Mouse (Mus musculus): ENCODE measurements around the gene Gimap9. TPM values are rescaled to one million over a fixed set of nuclear protein-coding genes. Genes with fewer than 3 reads are reported as not detected.
"Not testable (repeated sequence)": the region's sequence is repeated elsewhere in the genome, so short reads cannot be mapped to it uniquely, and the experiment has no call there.

Gimap9 gene
- polyA plus RNA-seq, 1 experiment from 2014 or later: 1.7 TPM

- not testable (repeated sequence) for H3K27ac ChIP-seq (replicated peaks); H3K4me1 ChIP-seq (replicated peaks); ATAC-seq (ENCODE audit: low FRiP score, low read depth); H3K4me2 ChIP-seq; H3K27me3 ChIP-seq; H3K36me3 ChIP-seq; H3K9ac ChIP-seq; H3K4me3 ChIP-seq; H3K9me3 ChIP-seq
- 91% methylated on average over 4 of the region's 4 CpGs for WGBS
Observed at GRCm38 (mm10) chr6:48683263-48683821, 7.4 kb downstream of the Gimap9 start.

GRCm38 (mm10) chr6:48684319-48684718, 8.4 kb downstream of the Gimap9 start, which contains the start of gene Gimap4:
Gene Gimap4 (plus strand): TSS chr6:48684549.
- H3K9ac ChIP-seq: no peak within 1 kb of the TSS
- H3K36me3 ChIP-seq: no peaks in the 10 kb centered on the region
- H3K27ac ChIP-seq (replicated peaks): no peak within 1 kb of the TSS
- H3K4me3 ChIP-seq: no peak within 1 kb of the TSS
- 75% methylated on average over 5 of the region's 5 CpGs for WGBS
- no peak for ATAC-seq (ENCODE audit: low FRiP score, low read depth)
- no peak within 1 kb of the TSS for H3K4me2 ChIP-seq
- no peaks in the 10 kb centered on the region for H3K9me3 ChIP-seq
- H3K4me1 ChIP-seq (replicated peaks): no peaks in the 10 kb centered on the region
- no peaks in the 10 kb centered on the region for H3K27me3 ChIP-seq

- Histone ChIP-seq H3K36me3 (no peaks in the 10 kb centered on the region), H3K4me2 (no peak overlapping the region), H3K4me1 (replicated peaks) (no peaks in the 10 kb centered on the region), H3K9ac (no peak overlapping the region), H3K9me3 (no peaks in the 10 kb centered on the region), H3K27me3 (no peaks in the 10 kb centered on the region), H3K4me3 (no peak overlapping the region), H3K27ac (replicated peaks) (no peak overlapping the region)
- no peak for ATAC-seq (ENCODE audit: low FRiP score, low read depth)
- WGBS: 70% methylated on average over 4 of the region's 4 CpGs
Observed at GRCm38 (mm10) chr6:48684806-48685205, 8.9 kb downstream of the Gimap9 start.

GRCm38 (mm10) chr6:48685251-48685650, 9.3 kb downstream of the Gimap9 start:
- Histone ChIP-seq H3K9ac (no peak overlapping the region), H3K27ac (replicated peaks) (no peak overlapping the region), H3K27me3 (no peaks in the 10 kb centered on the region), H3K36me3 (no peaks in the 10 kb centered on the region), H3K9me3 (no peaks in the 10 kb centered on the region), H3K4me2 (no peak overlapping the region), H3K4me3 (no peak overlapping the region), H3K4me1 (replicated peaks) (no peaks in the 10 kb centered on the region)
- no peak for ATAC-seq (ENCODE audit: low FRiP score, low read depth)
- WGBS: 91% methylated on average over 2 of the region's 2 CpGs

GRCm38 (mm10) chr6:48685694-48686665, 10.1 kb downstream of the Gimap9 start:
- Histone ChIP-seq H3K4me1 (replicated peaks) (no peaks in the 10 kb centered on the region), H3K4me2 (no peak overlapping the region), H3K9me3 (no peaks in the 10 kb centered on the region), H3K9ac (no peak overlapping the region), H3K27me3 (no peaks in the 10 kb centered on the region), H3K36me3 (no peaks in the 10 kb centered on the region), H3K27ac (replicated peaks) (no peak overlapping the region), H3K4me3 (no peak overlapping the region)
- ATAC-seq (ENCODE audit: low FRiP score, low read depth): no peak
- 84% methylated on average over 7 of the region's 7 CpGs for WGBS

GRCm38 (mm10) chr6:48687077-48687476, 11.1 kb downstream of the Gimap9 start:
- Histone ChIP-seq H3K27ac (replicated peaks) (no peak overlapping the region), H3K4me2 (no peak overlapping the region), H3K4me1 (replicated peaks) (no peaks in the 10 kb centered on the region), H3K9ac (no peak overlapping the region), H3K4me3 (no peak overlapping the region), H3K27me3 (no peaks in the 10 kb centered on the region), H3K36me3 (no peaks in the 10 kb centered on the region), H3K9me3 (no peaks in the 10 kb centered on the region)
- no peak for ATAC-seq (ENCODE audit: low FRiP score, low read depth)
- WGBS: 80% methylated on average over 2 of the region's 2 CpGs

- no peak overlapping the region for H3K4me2 ChIP-seq
- no peak overlapping the region for H3K4me3 ChIP-seq
- no peak for ATAC-seq (ENCODE audit: low FRiP score, low read depth)
- no peak overlapping the region for H3K9ac ChIP-seq
- H3K27me3 ChIP-seq: no peaks in the 10 kb centered on the region
- H3K36me3 ChIP-seq: no peaks in the 10 kb centered on the region
- 93% methylated on average over 2 of the region's 2 CpGs for WGBS
- no peaks in the 10 kb centered on the region for H3K4me1 ChIP-seq (replicated peaks)
- no peak overlapping the region for H3K27ac ChIP-seq (replicated peaks)
- H3K9me3 ChIP-seq: no peaks in the 10 kb centered on the region
Observed at GRCm38 (mm10) chr6:48689320-48689719, 13.4 kb downstream of the Gimap9 start.

GRCm38 (mm10) chr6:48692962-48693361, 17.0 kb downstream of the Gimap9 start:
- Histone ChIP-seq H3K27me3 (no peaks in the 10 kb centered on the region), H3K9ac (no peak overlapping the region), H3K9me3 (no peaks in the 10 kb centered on the region), H3K27ac (replicated peaks) (no peak overlapping the region), H3K4me2 (no peak overlapping the region), H3K4me3 (no peak overlapping the region), H3K4me1 (replicated peaks) (no peaks in the 10 kb centered on the region), H3K36me3 (no peaks in the 10 kb centered on the region)
- ATAC-seq (ENCODE audit: low FRiP score, low read depth): no peak
- 95% methylated on average over 6 of the region's 6 CpGs for WGBS

- Histone ChIP-seq H3K9ac (no peak overlapping the region), H3K9me3 (no peaks in the 10 kb centered on the region), H3K4me1 (replicated peaks) (no peaks in the 10 kb centered on the region), H3K4me2 (no peak overlapping the region), H3K27me3 (no peaks in the 10 kb centered on the region), H3K27ac (replicated peaks) (no peak overlapping the region), H3K4me3 (no peak overlapping the region), H3K36me3 (no peaks in the 10 kb centered on the region)
- ATAC-seq (ENCODE audit: low FRiP score, low read depth): no peak
- WGBS: 80% methylated on average over 4 of the region's 4 CpGs
Observed at GRCm38 (mm10) chr6:48696830-48697554, 21.1 kb downstream of the Gimap9 start.

- Histone ChIP-seq H3K4me2 (no peak overlapping the region), H3K4me1 (replicated peaks) (no peaks in the 10 kb centered on the region), H3K27me3 (no peaks in the 10 kb centered on the region), H3K9ac (no peak overlapping the region), H3K9me3 (no peaks in the 10 kb centered on the region), H3K4me3 (no peak overlapping the region), H3K27ac (replicated peaks) (no peak overlapping the region), H3K36me3 (no peaks in the 10 kb centered on the region)
- WGBS: 59% methylated on average over 1 of the region's 1 CpGs
- ATAC-seq (ENCODE audit: low FRiP score, low read depth): no peak
Observed at GRCm38 (mm10) chr6:48697555-48697930, 21.6 kb downstream of the Gimap9 start.

- WGBS: 82% methylated on average over 7 of the region's 7 CpGs
Observed at GRCm38 (mm10) chr6:48698066-48698856, 22.3 kb downstream of the Gimap9 start.

More at GRCm38 (mm10) chr6:48698066-48698856, 22.3 kb downstream of the Gimap9 start:
- H3K36me3 ChIP-seq: no peaks in the 10 kb centered on the region
- no peak overlapping the region for H3K4me2 ChIP-seq
- no peak for ATAC-seq (ENCODE audit: low FRiP score, low read depth)
- no peak overlapping the region for H3K27ac ChIP-seq (replicated peaks)
- no peak overlapping the region for H3K4me3 ChIP-seq
- H3K9me3 ChIP-seq: no peaks in the 10 kb centered on the region
- H3K4me1 ChIP-seq (replicated peaks): no peaks in the 10 kb centered on the region
- no peaks in the 10 kb centered on the region for H3K27me3 ChIP-seq
- no peak overlapping the region for H3K9ac ChIP-seq
